Mouse (Mus musculus) left cerebral cortex, postnatal 36 days (tissue): ENCODE measurements around the gene Aasdhppt. TPM values are rescaled to one million over a fixed set of nuclear protein-coding genes. Genes with fewer than 3 reads are reported as not detected.

ENCODE experiments used
- microRNA-seq: library from miRNA; unstranded; fragments of <30 nt; microRNA quantifications from one replicate; pipeline ENCODE4 v1.2.0, GENCODE M21; 2022
- total RNA-seq, 2 experiments: library from RNA; stranded (reverse); gene quantifications; 2 replicates each; pipeline ENCODE4 v1.2.3; 2021

Aasdhppt gene
- total RNA-seq, 2 experiments from 2014 or later: 25.3 to 27.2 TPM

Small RNA genes within 50 kb of the gene (microRNA-seq; reads per million reads assigned to microRNA genes)
- not detected for gene Gm22195

Other genes starting within 250 kb of the Aasdhppt start
- 10 to 100 TPM; 10.5 to 13.5 TPM for gene Kbtbd3, start 362 bp upstream of the Aasdhppt start, total RNA-seq
- gene Msantd4, start 67.1 kb upstream of the Aasdhppt start, total RNA-seq: 10 to 100 TPM; 55.3 to 57.3 TPM